Mouse (Mus musculus): ENCODE results near the gene Trpc7. TPM values are rescaled to one million over a fixed set of nuclear protein-coding genes. Genes with fewer than 3 reads are reported as not detected.

Trpc7 gene
- total RNA-seq, 2 experiments from 2014 or later: not detected

DNA sequence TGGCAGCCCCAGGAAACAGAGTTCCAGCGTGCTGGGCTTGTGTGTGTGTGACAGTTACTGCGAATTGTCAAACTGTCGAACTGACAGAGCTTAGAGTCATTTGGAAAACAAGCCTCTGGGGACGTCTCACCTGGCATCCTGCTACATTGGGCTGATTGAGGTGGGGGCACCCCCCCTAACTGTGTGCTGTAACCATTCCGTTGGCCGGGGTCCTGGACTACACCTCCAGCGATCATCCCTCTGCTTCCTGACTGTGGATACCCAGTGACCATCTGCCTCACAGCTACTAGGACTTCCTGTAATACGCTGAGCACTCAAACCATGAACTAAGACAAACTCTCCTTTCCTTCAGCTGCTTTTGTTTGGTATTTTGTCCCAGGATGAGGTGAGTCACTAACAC lies 41.3 kb downstream of the Trpc7 start:
- H3K27ac ChIP-seq: no peak overlapping the region
- intact Hi-C loops (cut with DNase I): no loop called here
- no peak for TF ChIP-seq CTCF (IDR thresholded peaks at IDR 0.05)
- no peak overlapping the region for H3K4me3 ChIP-seq
- no peak for DNase-seq

DNA sequence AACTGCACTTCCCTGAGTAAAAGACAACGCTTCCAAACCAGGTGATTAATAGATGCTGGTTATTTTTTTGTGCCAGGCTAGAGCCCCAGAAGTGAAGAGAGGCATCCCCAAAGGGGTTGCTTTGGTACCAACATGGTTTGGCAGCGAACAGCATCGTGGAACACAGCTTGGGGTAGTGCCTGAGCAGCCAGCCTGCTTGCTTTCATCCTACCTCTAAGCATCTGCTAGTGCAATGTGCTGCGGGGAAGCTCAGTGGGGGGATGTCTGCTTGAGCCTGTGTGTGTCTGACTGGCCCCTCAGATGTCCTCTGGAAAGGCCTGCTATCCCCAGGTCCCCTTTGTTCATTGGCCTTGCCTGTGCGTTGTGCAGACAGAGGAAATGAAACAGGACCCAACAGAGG lies 42.4 kb downstream of the Trpc7 start:
- Histone ChIP-seq H3K27ac (no peak overlapping the region), H3K4me3 (no peak overlapping the region)
- intact Hi-C loops (cut with DNase I): no loop called here
- no peak for DNase-seq
- no peak for TF ChIP-seq CTCF (IDR thresholded peaks at IDR 0.05)

- Histone ChIP-seq H3K27ac (no peak overlapping the region), H3K4me3 (no peak overlapping the region)
- intact Hi-C loops (cut with DNase I): no loop called here
- DNase-seq: no peak
- no peak for TF ChIP-seq CTCF (IDR thresholded peaks at IDR 0.05)
Observed at GRCm38 (mm10) chr13:56845866-56846265, 49.9 kb downstream of the Trpc7 start.

GRCm38 (mm10) chr13:56815471-56815870 lies 80.3 kb downstream of the Trpc7 start:
- TF ChIP-seq CTCF (IDR thresholded peaks at IDR 0.05): no peak
- intact Hi-C loops (cut with DNase I): no loop called here
- no peak for DNase-seq
- Histone ChIP-seq H3K4me3 (no peak overlapping the region), H3K27ac (no peak overlapping the region)

DNA sequence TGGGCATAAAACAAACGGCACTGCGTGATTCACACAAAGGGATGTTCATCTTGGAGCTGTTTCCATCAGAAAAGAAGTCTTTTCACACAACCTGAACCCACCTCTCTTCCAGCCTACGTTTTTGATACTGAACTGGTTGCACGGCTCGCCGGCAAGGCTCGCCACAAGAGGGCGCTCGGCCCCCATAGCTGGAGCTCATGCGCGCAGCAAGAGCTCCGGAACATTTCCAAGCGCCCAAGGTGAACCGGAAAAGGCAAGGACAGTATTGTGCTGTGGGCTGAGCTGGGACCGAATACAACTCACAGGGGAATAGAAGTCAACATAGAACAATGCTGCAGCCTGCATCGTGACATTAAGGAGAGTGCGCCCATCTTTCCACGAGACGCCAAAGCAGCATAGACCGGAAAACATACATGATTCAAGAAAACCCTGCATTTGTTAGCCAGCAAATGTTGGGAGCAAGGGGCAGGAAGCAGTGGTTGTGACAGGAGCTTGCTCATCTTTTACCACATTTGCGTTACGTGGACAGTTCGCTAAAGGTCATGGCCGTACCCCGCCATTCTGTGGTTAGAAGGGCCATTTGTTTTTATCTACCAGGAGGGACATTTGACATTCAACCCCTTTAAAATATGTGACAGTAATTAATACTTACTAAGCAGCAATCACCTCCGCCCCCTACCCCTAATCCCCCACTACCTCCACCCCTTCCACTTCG lies 88.9 kb downstream of the Trpc7 start:
- intact Hi-C loops (cut with DNase I): loop anchor here (1.0 kb wide), 1 partner anchor 453 kb away; no protein-coding TSS in a partner anchor
- peak overlapping the region; percentile 58 for H3K4me3 ChIP-seq
- DNase-seq: peak; percentile 90
- TF ChIP-seq CTCF (IDR thresholded peaks at IDR 0.05): peak; percentile 99
- H3K27ac ChIP-seq: no peak overlapping the region

- intact Hi-C loops (cut with DNase I): no loop called here
- H3K4me3 ChIP-seq: no peak overlapping the region
- DNase-seq: no peak
- no peak for TF ChIP-seq CTCF (IDR thresholded peaks at IDR 0.05)
- H3K27ac ChIP-seq: no peak overlapping the region
Observed at GRCm38 (mm10) chr13:56805131-56805530, 90.7 kb downstream of the Trpc7 start.

- Histone ChIP-seq H3K27ac (no peak overlapping the region), H3K4me3 (no peak overlapping the region)
- no peak for DNase-seq
- intact Hi-C loops (cut with DNase I): no loop called here
- no peak for TF ChIP-seq CTCF (IDR thresholded peaks at IDR 0.05)
Observed at GRCm38 (mm10) chr13:56797459-56797858, 98.3 kb downstream of the Trpc7 start.

DNA sequence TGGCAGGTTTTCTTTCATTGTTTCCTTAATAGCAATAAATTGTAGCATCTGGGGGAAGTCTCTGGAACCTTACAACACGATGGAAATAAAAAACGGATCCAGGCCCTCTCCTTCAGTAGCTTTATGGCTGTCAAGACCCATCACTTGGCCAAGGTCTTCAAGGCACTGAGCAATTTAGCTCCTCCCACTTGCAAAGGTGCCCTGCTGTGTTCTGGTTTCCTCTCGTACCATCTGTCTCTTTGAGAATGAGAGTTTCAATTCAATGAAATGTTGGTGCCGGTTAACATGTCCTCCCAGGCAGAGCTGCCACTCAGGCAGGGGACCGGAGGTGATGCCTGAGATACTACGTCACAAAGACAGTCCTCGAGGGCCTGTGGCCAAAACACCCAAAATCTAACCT lies 100.3 kb downstream of the Trpc7 start:
- TF ChIP-seq CTCF (IDR thresholded peaks at IDR 0.05): no peak
- intact Hi-C loops (cut with DNase I): no loop called here
- H3K4me3 ChIP-seq: no peak overlapping the region
- DNase-seq: no peak
- no peak overlapping the region for H3K27ac ChIP-seq

- TF ChIP-seq CTCF (IDR thresholded peaks at IDR 0.05): no peak
- DNase-seq: no peak
- no peak overlapping the region for H3K27ac ChIP-seq
Observed at GRCm38 (mm10) chr13:56794441-56794840, 101.4 kb downstream of the Trpc7 start.

GRCm38 (mm10) chr13:56792844-56793243 lies 102.9 kb downstream of the Trpc7 start:
- TF ChIP-seq CTCF (IDR thresholded peaks at IDR 0.05): no peak
- DNase-seq: no peak
- H3K27ac ChIP-seq: no peak overlapping the region
- intact Hi-C loops (cut with DNase I): no loop called here
- no peak overlapping the region for H3K4me3 ChIP-seq

More at GRCm38 (mm10) chr13:56794441-56794840, 101.4 kb downstream of the Trpc7 start:
- intact Hi-C loops (cut with DNase I): no loop called here
- no peak overlapping the region for H3K4me3 ChIP-seq

DNA sequence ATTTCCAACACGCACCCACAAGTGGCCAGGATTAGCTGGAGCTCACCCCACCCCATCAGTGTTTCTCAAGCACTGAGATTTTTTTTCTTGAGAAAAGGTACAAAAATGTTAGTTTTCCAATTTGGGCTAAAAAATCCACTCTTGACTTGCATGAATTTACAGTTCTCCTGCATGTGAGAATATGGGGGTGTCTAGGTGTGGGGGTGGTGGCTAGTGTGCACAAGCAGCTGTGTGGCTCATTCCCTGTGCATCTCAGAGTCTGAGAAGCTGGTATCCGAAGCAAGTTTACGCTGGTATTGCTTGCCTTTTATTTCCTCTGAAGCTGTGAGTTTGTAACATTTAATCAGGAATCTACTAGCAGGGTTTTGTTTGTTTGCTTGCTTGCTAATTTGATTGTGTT lies 105.1 kb downstream of the Trpc7 start:
- Histone ChIP-seq H3K27ac (no peak overlapping the region), H3K4me3 (no peak overlapping the region)
- DNase-seq: no peak
- TF ChIP-seq CTCF (IDR thresholded peaks at IDR 0.05): no peak
- intact Hi-C loops (cut with DNase I): no loop called here

GRCm38 (mm10) chr13:56782621-56783020 lies 113.2 kb downstream of the Trpc7 start:
- no peak for TF ChIP-seq CTCF (IDR thresholded peaks at IDR 0.05)
- intact Hi-C loops (cut with DNase I): no loop called here
- Histone ChIP-seq H3K27ac (no peak overlapping the region), H3K4me3 (no peak overlapping the region)
- DNase-seq: no peak

DNA sequence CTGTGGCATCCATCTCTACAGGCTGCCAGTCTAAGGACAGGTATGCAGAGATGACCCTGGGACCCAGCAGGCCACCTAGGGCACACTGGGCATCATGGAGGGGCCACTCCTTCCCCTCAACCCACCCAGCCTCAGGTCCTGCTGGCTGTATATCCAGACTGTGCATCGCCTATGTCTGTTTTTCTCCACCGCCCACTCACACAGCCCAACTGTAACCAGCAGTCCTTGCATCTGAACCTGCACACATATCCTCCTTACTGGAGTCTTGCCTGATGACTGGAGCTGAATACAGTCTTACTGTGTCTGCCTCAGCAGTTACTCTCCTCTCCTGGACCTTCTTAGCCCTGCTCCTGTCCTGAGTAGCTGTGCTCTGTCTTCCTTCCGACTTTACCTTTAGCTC lies 114.1 kb downstream of the Trpc7 start:
- DNase-seq: no peak
- Histone ChIP-seq H3K27ac (no peak overlapping the region), H3K4me3 (no peak overlapping the region)
- TF ChIP-seq CTCF (IDR thresholded peaks at IDR 0.05): no peak
- intact Hi-C loops (cut with DNase I): no loop called here

All from gastrocnemius, adult 2 months (tissue).